Mouse (Mus musculus) forebrain, postnatal 0 days (tissue): ENCODE data around the gene Nat8f4. TPM values are rescaled to one million over a fixed set of nuclear protein-coding genes. Genes with fewer than 3 reads are reported as not detected.
"Not testable (repeated sequence)": the region's sequence is repeated elsewhere in the genome, so short reads cannot be mapped to it uniquely, and the experiment has no call there.

Experiments
- ATAC-seq: fragments of 200-750 bp; cut with Nextera tagmentation; 2 replicates; pipeline ENCODE4 v1.8.0; 2017; ENCODE audit warnings: mild to moderate bottlenecking, moderate library complexity
- DNase-seq: peaks from one replicate; pipeline ENCODE4 v3.0.0-alpha.2; 2015
- H3K27ac ChIP-seq: fragments of 300-500 bp; sonication (generic); 2 replicates; pipeline ENCODE4 v1.5.1; 2014; ENCODE audit warnings: low read depth, mild to moderate bottlenecking, antibody characterized with exemption, low read length, moderate library complexity, mixed read lengths
- H3K27me3 ChIP-seq: fragments of 300-500 bp; sonication (generic); 2 replicates; pipeline ENCODE4 v1.6.1; 2014; ENCODE audit warnings: mild to moderate bottlenecking, low read length, mixed read lengths; ENCODE audit not compliant: insufficient read depth
- H3K36me3 ChIP-seq: fragments of 300-500 bp; sonication (generic); 2 replicates; pipeline ENCODE4 v1.6.1; 2014; ENCODE audit warnings: mild to moderate bottlenecking, moderate library complexity; ENCODE audit not compliant: insufficient read depth
- H3K4me1 ChIP-seq: fragments of 300-500 bp; sonication (generic); 2 replicates; pipeline ENCODE4 v1.6.1; 2014; ENCODE audit warnings: antibody characterized with exemption; ENCODE audit not compliant: insufficient read depth
- H3K4me2 ChIP-seq: fragments of 300-500 bp; sonication (generic); 2 replicates; pipeline ENCODE4 v1.6.1; 2014; ENCODE audit warnings: low read depth, mild to moderate bottlenecking, moderate library complexity
- H3K4me3 ChIP-seq: fragments of 300-500 bp; sonication (generic); 2 replicates; pipeline ENCODE4 v1.5.1; 2014; ENCODE audit warnings: low read depth, low read length, mixed read lengths
- H3K9ac ChIP-seq: fragments of 300-500 bp; sonication (generic); 2 replicates; pipeline ENCODE4 v1.6.1; 2014; ENCODE audit warnings: mild to moderate bottlenecking
- H3K9me3 ChIP-seq: fragments of 300-500 bp; sonication (generic); 2 replicates; pipeline ENCODE4 v1.6.1; 2016; ENCODE audit warnings: low read length
- CTCF ChIP-seq: sonication (generic); IDR thresholded peaks from 2 replicates; pipeline ENCODE4 v1.5.1; 2016; ENCODE audit warnings: antibody characterized with exemption, control low read depth, low read depth
- WGBS: fragments of 180-500 bp; shearing (Covaris S2); extraction: QIAGEN DNeasy Blood & Tissue Kit; methylation state at CpG from one replicate; pipeline ENCODE4 v1.1.7; 2014; 5-methylcytosine and 5-hydroxymethylcytosine counted together
- polyA plus RNA-seq: library from polyadenylated mRNA; unstranded; fragments of >200 nt; fragmentation: Nextera tagmentation; extraction: Ambion mirVana; gene quantifications from 2 replicates; pipeline ENCODE4 v1.2.1, GENCODE M21; 2015
- total RNA-seq: library from RNA; depleted of rRNA; stranded (reverse); fragments of >200 nt; gene quantifications from 2 replicates; pipeline ENCODE4 v1.2.3, GENCODE M21; 2014; rRNA removed

The Nat8f4 gene
- total RNA-seq (5.5 and 6.0 TPM in 2 replicates), polyA plus RNA-seq (4.3 and 6.5 TPM in 2 replicates)

DNA sequence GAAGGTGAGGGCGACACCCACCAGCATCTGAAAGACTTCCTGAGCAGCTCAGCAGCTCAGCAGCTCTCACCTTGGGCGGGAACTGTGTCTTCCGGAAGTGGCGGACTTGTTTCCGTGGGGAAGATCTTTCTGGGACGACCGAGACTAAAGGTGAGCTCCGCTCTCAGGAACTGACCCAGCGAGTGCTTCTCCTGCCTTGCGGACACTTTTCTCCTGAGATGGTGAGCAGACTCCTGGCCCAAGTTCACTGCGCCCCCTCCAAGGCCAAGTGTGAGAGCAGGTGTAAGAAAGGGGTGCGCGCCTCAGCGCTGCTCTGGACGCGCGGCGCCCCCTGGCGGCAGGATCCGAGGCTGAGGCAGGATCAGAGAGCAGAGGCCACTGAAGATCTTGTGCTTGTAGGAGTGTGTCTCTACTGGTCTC is at the start of gene Nat8f4:
TSS of gene Nat8f4 (minus strand) at position 243 of the 420 bp plus-strand sequence.
- not testable (repeated sequence) for H3K9me3 ChIP-seq, H3K36me3 ChIP-seq, H3K27me3 ChIP-seq, H3K9ac ChIP-seq, H3K4me1 ChIP-seq, H3K27ac ChIP-seq
- 14% methylated on average over 20 of the region's 20 CpGs for whole genome bisulfite sequencing
- Histone ChIP-seq H3K4me2 (peak within 1 kb of the TSS; percentile 34), H3K4me3 (peak within 1 kb of the TSS; percentile 29)
- peak; percentile 76 for ATAC-seq
- DNase-seq = peak; percentile 68
- peak; percentile 88 for TF ChIP-seq CTCF

- Histone ChIP-seq H3K4me2 (no peak overlapping the region), H3K4me1 (no peaks in the 10 kb centered on the region), H3K4me3 (no peak overlapping the region), H3K27me3 (no peaks in the 10 kb centered on the region), H3K27ac (no peak overlapping the region), H3K36me3 (peaks cover 78% of the 10 kb centered on the region), H3K9me3 (no peaks in the 10 kb centered on the region), H3K9ac (no peak overlapping the region)
- DNase-seq = no peak
- TF ChIP-seq CTCF = no peak
- 77% methylated on average over 6 of the region's 6 CpGs for WGBS
- ATAC-seq = no peak
These were observed 43.9 kb upstream of the Nat8f4 start for GRCm38 (mm10) chr6:85948549-85948948.

DNA sequence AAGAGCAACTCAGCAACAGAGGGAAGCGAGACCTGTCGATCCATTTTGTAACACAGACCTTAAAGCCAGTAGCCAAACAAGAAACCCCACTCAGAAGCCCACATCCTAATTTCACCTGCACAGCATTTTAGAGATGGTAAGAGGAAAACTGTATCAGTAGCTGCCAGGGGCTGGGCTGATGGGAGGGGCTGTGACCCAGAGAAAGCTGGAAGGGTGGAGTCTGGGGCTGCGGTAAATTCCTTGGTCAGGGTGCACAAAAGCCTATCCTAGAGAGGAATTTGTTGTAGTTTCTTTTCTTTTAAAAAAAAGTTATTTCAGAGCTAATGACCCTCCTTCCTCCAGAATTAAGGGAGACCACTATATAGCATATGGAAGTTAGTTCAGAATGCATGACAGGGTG is 37.8 kb upstream of the Nat8f4 start:
- peaks cover 43% of the 10 kb centered on the region for H3K36me3 ChIP-seq
- ATAC-seq = no peak
- no peak for TF ChIP-seq CTCF
- H3K9me3 ChIP-seq = no peaks in the 10 kb centered on the region
- DNase-seq = no peak
- no peak overlapping the region for H3K27ac ChIP-seq
- no peak overlapping the region for H3K4me3 ChIP-seq
- H3K4me2 ChIP-seq = no peak overlapping the region
- H3K27me3 ChIP-seq = no peaks in the 10 kb centered on the region
- peaks cover under 1% of the 10 kb centered on the region; the same call in 1 of the 2 replicates for H3K4me1 ChIP-seq
- no peak overlapping the region for H3K9ac ChIP-seq
- whole genome bisulfite sequencing = 98% methylated on average over 3 of the region's 3 CpGs

- no peak overlapping the region for H3K27ac ChIP-seq
- peaks cover 11% of the 10 kb centered on the region for H3K36me3 ChIP-seq
- H3K27me3 ChIP-seq = no peaks in the 10 kb centered on the region
- DNase-seq = no peak
- H3K9me3 ChIP-seq = no peaks in the 10 kb centered on the region
- H3K9ac ChIP-seq = no peak overlapping the region
- WGBS = 83% methylated on average over 10 of the region's 10 CpGs
- H3K4me1 ChIP-seq = peaks cover 5% of the 10 kb centered on the region; the same call in 1 of the 2 replicates
- no peak overlapping the region for H3K4me2 ChIP-seq
- no peak overlapping the region for H3K4me3 ChIP-seq
- no peak for TF ChIP-seq CTCF
- ATAC-seq = no peak
These were observed 34.0 kb upstream of the Nat8f4 start for GRCm38 (mm10) chr6:85938701-85939100.

GRCm38 (mm10) chr6:85936508-85937465 is 32.1 kb upstream of the Nat8f4 start:
- H3K9me3 ChIP-seq = not testable (repeated sequence)

GRCm38 (mm10) chr6:85935646-85936045 is 31.0 kb upstream of the Nat8f4 start:
- no peak for ATAC-seq
- H3K4me1 ChIP-seq = peaks cover 5% of the 10 kb centered on the region; the same call in 1 of the 2 replicates
- peak; percentile 23; the same call in 1 of the 2 replicates for TF ChIP-seq CTCF
- H3K9me3 ChIP-seq = no peaks in the 10 kb centered on the region
- no peak overlapping the region for H3K4me2 ChIP-seq
- H3K27ac ChIP-seq = no peak overlapping the region
- H3K4me3 ChIP-seq = no peak overlapping the region
- H3K27me3 ChIP-seq = no peaks in the 10 kb centered on the region
- H3K36me3 ChIP-seq = peaks cover 11% of the 10 kb centered on the region; the same call in 1 of the 2 replicates
- H3K9ac ChIP-seq = no peak overlapping the region
- no peak for DNase-seq
- 63% methylated on average over 3 of the region's 3 CpGs for WGBS

More at GRCm38 (mm10) chr6:85936508-85937465, 32.1 kb upstream of the Nat8f4 start:
- not testable (repeated sequence) for H3K4me1 ChIP-seq, H3K36me3 ChIP-seq, H3K27me3 ChIP-seq
- H3K4me3 ChIP-seq = peak overlapping the region; percentile 49
- peak overlapping the region; percentile 69 for H3K4me2 ChIP-seq
- WGBS = 3% methylated on average over 49 of the region's 50 CpGs
- DNase-seq (peak; percentile 70), ATAC-seq (peak; percentile 95)
- peak overlapping the region; percentile 52 for H3K9ac ChIP-seq
- peak; percentile 73 for TF ChIP-seq CTCF
- H3K27ac ChIP-seq = 0 out of 2 replicates have a peak overlapping the region, but pooled peaks have one; percentile 15

GRCm38 (mm10) chr6:85934047-85934446 is 29.4 kb upstream of the Nat8f4 start:
- Histone ChIP-seq H3K4me3 (no peak overlapping the region), H3K36me3 (peaks cover 26% of the 10 kb centered on the region), H3K4me1 (peaks cover 5% of the 10 kb centered on the region; the same call in 1 of the 2 replicates), H3K4me2 (no peak overlapping the region), H3K27ac (no peak overlapping the region), H3K9me3 (no peaks in the 10 kb centered on the region), H3K27me3 (no peaks in the 10 kb centered on the region), H3K9ac (no peak overlapping the region)
- no peak for DNase-seq
- TF ChIP-seq CTCF = no peak
- WGBS = 88% methylated on average over 8 of the region's 8 CpGs
- ATAC-seq = no peak
